Mouse (Mus musculus) adrenal gland, postnatal 14 days (tissue): ENCODE measurements around the gene Pip5k1b. TPM values are rescaled to one million over a fixed set of nuclear protein-coding genes. Genes with fewer than 3 reads are reported as not detected.

Source experiments
- DNase-seq: peaks from one replicate; pipeline ENCODE4 v3.0.0; 2021; ENCODE audit warnings: mixed read lengths
- total RNA-seq: library from RNA; stranded (reverse); gene quantifications from 2 replicates; pipeline ENCODE4 v1.2.3, GENCODE M21; 2021

Pip5k1b gene
- total RNA-seq, 1 experiment from 2014 or later, result 23.8 TPM

GRCm38 (mm10) chr19:24543386-24544350 is 12.0 kb downstream of the Pip5k1b start:
- DNase-seq, result no peak

DNA sequence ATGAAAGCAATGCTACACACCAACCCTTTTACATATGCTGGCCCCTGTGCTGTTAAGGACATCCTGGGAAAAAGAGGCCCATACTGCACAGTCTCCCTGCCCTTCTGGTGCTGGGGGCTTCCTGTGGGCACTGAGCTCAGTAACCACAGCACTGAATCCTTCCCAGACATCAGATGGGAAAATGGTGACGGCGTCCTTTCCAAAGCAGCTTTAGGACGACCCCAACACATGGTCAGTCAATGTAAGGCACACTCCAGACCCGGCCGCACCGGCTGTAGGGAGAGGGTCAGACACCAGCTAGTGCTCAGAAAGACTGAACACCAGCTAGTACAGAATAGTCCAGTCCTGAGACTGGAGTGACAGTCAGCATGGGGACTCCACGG is 13.4 kb downstream of the Pip5k1b start:
- no peak for DNase-seq

DNA sequence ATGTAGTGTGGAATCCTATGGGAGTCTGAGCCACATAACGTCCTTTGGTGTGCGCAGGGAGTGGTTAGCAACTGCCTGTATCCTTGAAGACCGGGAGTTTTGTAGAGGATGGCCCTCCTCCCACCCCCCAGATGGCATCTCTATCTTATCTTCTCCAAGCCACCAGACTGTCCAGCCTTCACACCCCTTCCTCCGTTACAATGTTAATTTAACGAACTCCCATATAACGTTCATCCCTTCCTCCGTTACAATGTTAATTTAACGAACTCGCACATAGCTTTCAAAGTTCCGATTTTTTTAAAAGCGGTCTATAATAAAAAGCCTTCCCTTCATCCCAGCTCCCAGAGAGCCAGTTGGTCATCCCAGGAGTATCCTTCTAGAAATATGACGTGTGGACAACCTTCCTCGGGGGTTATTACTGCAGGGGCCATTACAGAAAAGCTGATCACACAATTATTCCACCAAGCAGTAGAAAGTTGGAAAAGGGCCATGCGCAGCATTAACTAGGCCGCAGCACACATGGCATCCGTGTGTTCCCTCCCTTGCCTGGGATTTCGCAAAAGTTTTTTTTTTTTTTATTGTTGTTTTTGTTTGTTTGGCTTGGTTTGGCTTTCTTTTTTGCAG is 13.9 kb downstream of the Pip5k1b start:
- DNase-seq, result no peak

DNA sequence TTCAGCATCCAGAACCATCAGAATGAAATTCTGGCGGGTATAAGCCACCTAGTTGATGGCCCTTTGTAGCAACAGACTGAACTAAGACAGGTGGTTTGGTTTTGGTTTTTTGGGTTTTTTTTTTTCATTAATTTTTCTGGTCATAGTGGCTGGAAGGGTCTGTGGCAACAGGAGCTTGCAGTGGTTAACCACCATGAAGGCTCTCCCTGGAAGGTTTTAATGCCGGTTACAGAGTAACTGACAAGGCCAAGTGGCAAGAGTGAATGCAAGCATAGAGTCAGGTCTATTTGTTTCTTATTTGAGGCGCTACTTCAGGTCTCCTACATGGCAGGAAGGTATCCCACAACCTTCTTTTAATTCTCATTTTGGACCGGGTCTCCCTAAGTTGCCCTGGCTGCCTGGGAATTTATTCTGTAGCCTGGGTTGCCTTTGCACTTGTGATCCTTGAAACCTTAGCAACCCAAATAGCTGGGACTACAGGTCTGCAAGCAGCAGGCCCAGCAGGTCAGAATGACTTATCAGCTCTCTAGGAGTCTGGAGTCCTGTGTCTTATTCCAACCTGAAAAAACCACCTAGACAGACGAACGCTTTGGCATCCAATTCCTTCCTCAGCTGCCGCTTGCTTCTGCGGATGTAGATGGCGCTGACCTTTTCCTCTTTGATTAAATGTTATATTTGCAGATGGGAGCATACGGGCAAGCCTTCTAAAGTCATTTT is 14.6 kb downstream of the Pip5k1b start:
- no peak for DNase-seq

DNA sequence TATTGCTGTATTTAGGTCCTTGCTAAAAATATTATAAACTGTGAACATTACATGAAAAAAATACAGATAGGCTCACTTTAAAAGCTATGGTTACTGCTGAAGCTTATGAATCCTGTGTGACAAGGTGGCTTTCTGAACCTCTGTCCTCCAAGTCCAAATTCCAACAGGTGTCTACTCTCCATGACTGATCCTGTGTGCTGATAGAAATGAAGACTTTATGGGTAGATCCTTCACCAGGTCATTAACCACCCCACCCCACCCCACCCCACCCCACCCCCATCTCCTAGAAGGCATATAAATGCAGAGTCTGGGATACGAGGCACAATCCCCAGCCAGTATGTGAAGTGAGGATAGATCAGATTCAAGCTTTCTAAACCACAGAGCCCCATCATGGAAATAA is 16.6 kb downstream of the Pip5k1b start:
- no peak for DNase-seq

DNA sequence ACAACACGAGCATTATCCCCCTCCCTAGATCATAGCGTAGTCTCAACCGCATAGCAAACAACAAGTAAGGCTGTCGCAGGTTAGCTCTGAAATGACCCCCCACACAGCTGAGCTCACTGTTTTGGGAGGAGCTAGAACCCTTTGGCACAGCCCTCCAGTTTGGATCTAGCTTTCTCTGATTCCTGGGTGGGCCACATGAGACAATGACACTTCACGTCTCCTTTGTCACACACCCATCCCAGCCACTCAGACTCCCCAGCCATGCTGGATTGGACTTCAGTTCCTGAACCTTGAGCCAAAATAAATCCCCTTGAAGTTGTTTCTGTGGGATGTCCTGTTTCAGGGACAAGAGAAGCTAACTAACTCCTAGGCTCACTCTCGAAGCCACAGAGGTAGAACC is 17.5 kb downstream of the Pip5k1b start:
- DNase-seq, result no peak

- DNase-seq, result no peak
Observed at GRCm38 (mm10) chr19:24537691-24538090, 18.0 kb downstream of the Pip5k1b start.

DNA sequence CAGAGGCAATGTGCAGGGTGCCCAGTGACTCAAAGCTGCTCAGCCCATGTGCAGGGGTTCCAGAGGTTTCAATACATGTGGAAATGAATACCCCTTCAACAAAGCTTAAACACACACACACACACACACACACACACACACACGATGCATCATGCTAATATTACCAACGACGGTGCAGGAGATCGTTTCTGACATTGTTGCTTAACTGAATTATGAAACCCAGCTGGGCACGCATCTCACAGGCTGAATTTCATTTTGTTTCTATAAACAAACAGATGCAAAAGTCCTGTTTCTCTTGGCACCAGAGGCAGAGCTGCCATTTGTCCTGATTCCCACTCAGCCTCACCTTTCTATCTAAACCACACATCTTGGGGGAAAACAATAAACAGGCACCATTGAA is 18.8 kb downstream of the Pip5k1b start:
- no peak for DNase-seq

GRCm38 (mm10) chr19:24536280-24536679 is 19.4 kb downstream of the Pip5k1b start:
- DNase-seq, result no peak

GRCm38 (mm10) chr19:24535161-24535560 is 20.5 kb downstream of the Pip5k1b start:
- DNase-seq, result no peak

DNA sequence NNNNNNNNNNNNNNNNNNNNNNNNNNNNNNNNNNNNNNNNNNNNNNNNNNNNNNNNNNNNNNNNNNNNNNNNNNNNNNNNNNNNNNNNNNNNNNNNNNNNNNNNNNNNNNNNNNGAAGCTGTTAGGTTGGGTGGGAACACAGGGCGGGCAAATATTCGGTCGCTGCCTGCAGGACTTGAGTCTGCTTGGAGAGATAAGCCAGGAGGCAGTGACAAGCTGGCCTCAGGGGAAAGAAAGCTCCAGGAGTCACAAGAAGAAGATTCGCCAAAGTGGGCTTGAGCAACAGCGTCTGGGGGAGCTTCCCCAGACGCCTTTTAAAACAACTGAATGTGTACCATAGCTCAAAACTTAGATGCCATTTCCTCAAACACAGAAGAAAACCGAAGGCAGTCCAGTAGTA is 20.9 kb downstream of the Pip5k1b start:
- no peak for DNase-seq

DNA sequence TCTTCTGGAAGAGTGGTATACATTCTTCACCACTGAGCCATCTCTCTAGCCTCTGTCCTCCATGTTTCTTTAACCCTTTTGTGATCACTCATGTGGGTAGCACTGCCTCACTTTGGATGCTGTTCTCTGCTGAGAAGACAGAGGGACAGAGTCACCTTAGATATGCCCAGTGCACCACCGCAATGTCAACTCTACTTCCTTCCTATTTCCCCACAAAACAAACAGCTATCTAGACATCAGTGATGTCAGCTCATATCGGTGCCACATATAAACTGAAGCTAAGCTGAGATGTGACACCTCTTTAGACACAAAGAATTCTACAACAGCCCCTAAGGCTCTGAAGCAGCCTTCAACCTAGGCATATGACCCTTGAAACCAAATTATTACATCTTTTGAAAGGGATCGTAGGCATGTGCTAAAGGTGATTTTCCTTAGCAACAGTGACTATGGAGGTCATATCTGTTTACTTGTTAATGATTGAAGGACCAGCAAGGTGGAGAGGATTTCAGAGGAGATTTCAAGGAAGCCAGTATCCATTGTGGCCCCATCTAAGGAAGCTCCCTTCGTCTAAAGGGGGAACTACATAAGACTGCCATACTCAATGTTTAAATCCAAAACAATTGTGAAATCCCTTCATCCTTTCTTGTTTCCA is 26.6 kb downstream of the Pip5k1b start:
- no peak for DNase-seq

- no peak for DNase-seq
Observed at GRCm38 (mm10) chr19:24528129-24528730, 27.4 kb downstream of the Pip5k1b start.

DNA sequence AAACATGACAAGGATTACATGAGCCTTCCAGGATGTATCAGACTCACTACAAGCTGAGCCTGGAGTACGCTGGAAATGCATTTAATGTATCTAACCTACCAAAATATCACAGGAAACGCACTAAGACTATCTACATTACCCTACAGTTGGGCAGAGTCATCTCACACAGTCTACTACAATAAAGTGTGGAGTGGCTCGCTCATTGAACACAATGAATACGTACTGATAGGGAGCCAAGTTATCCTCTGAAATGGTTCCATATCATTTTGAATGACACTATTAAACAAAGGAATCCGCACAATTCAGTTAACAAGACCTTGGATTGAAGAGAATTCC is 28.1 kb downstream of the Pip5k1b start:
- DNase-seq, result no peak

DNA sequence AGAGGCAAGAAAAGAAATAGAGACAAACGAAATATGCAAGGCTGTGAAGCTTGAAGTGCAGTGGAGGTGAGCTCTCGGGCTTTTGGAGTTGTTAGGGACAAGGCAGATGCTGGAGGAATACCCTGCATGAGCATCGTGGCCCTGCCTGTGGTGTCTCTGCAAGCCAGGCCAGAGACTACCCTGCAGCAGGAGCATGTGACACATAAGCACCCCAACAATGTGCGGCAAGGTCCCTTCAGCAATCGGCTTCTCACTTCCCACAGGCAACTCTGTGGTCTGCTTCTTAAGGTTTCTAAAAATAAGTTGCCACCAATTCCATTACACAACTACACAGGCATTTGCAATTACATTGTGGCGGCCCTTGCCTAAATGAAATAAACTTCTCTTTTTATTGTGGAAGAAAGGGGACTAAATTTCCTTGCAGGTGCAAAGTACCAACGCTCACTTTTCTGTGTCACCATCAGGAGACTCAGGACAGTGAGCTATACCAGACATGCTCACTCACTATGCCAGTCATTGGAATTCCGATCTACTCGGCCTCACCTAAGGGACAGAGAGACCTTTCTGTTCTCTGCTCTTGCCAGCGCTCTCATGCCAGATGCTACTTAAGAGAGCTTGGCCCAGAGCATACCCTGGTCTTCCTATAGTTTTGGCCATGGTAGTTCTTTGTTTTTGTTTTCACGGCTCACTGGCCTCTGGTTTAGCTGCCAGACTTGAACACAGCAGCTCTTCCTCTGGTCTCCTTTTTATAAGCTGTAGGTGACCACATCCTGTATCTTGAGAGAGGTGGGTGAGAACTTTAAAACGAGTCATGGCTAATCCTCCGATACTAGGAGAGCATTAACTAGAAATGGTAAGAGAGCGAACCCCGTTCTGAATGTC is 28.7 kb downstream of the Pip5k1b start:
- DNase-seq, result no peak

- no peak for DNase-seq
Observed at GRCm38 (mm10) chr19:24523476-24524313, 32.0 kb downstream of the Pip5k1b start.

DNA sequence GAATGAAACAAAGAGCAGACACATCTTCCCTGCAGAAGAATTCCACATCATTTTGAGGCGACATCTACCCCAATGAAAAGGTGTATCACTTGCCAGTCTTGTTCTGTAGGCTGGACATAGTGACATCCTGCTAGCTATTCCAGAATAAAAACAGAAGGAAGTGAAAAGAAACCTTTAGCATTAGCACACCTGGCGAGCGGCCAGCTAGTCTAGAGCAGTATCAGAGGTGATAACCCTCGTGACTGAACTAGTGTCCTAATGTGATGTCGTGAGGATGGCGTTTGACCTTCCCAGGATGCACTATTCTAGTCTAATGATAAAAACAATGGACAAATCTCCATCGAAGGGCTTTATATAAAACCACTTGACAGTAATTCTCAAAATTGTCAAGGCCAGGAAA is 33.7 kb downstream of the Pip5k1b start:
- no peak for DNase-seq

DNA sequence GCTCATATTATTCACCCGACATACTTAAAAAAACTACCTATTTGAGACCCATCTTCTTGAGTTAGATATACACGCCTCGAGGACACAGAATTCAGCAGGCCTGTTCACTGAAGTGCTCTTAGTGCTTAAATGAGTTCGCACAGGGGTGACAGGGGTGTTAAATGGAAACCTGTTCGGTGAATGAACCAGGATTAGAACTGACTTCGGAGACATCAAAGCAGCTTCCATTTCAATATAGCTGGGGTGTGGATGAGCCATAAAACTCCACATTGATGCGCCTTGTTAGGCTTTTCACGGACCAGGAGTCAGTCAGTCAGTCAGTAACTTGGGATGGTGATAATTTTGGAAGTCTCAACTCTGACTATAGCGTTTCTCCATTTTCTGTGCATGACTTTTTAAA is 34.5 kb downstream of the Pip5k1b start:
- DNase-seq, result no peak

DNA sequence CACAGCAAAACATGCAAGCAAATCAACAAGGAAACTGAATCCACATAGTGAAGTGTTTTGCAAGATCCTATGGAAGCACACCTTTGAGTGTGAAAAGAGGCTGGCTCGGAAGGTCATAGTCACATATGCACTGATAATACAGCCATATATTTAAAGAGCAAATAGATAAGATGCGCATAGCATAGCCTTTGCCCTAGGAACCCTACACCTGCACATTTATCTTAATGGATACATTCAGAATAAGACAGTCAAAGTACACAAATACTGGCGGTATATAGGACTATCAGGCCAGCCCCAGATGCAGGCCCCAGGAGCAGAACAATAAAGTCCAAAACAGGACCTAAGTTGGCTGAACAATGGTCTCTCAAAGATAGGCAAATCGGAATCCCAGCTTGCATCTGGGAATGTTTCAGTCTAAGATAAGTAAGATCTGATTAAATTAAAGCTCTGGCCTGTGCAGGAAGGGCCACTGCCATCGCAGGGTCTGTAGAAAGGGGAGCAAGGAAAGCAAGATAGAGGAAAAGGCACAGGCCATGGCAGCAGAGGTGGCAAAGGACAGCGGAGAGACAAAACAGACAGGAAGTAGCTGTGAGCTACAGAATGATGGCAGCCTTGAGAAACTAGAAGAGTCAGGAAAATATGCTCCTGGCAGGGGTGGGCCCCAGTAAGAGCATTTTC is 35.8 kb downstream of the Pip5k1b start:
- no peak for DNase-seq

DNA sequence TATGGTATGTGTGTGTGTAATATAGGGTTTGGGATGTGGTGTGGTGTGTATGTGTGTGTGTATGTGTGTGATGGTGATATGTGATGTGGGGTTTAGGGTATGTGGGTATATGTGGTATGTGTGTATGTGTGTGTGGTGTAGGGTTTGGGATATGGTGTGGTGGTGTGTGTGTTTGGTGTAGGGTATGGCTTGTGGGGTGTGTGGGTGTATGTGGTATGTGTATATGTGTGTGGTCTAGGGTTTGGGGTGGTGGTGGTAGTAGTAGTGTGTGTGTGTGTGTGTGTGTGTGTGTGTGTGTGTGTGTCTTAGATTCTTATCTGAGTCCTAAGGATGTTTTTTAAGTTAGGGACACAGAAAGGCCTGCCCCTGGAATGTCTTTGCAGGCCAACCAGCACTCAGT is 37.3 kb downstream of the Pip5k1b start:
- DNase-seq, result no peak
